Mouse (Mus musculus) ES-E14 (cell line): Measurements from ENCODE around the gene Fkbp5. TPM values are rescaled to one million over a fixed set of nuclear protein-coding genes. Genes with fewer than 3 reads are reported as not detected.
"Not testable (repeated sequence)": the region's sequence is repeated elsewhere in the genome, so short reads cannot be mapped to it uniquely, and the experiment has no call there.

Source experiments
- DNase-seq: peaks from one replicate; pipeline ENCODE4 v3.0.0-alpha.2; 2013; ENCODE audit warnings: low read depth, low spot score
- H3K27ac ChIP-seq: 2 replicates; pipeline ENCODE4 v1.5.1; 2012; ENCODE audit warnings: low read depth, mild to moderate bottlenecking, low read length, moderate library complexity, mixed read lengths; ENCODE audit not compliant: poor library complexity, insufficient read depth, severe bottlenecking
- H3K36me3 ChIP-seq: 2 replicates; pipeline ENCODE4 v1.6.1; 2012; ENCODE audit warnings: mild to moderate bottlenecking, low read length, moderate library complexity, mixed read lengths; ENCODE audit not compliant: control insufficient read depth, poor library complexity, insufficient read depth, severe bottlenecking
- H3K4me1 ChIP-seq, 2 experiments: fragments of 150-350 bp in 1 of 2; sonication (generic) in 1 of 2; 2 replicates each; pipeline ENCODE4 v1.6.1; 2012; ENCODE audit warnings: low read length in 2 of 2, mild to moderate bottlenecking in 1 of 2, mixed read lengths in 1 of 2; ENCODE audit not compliant: control insufficient read depth in 2 of 2, insufficient read depth in 2 of 2, poor library complexity in 1 of 2
- H3K4me3 ChIP-seq, 2 experiments: fragments of 150-350 bp in 1 of 2; sonication (generic) in 1 of 2; 2 replicates each; pipeline ENCODE4 v1.5.1; 2012; ENCODE audit warnings: low read length in 2 of 2, low read depth in 1 of 2, mild to moderate bottlenecking in 1 of 2, mixed read lengths in 1 of 2; ENCODE audit not compliant: insufficient read depth in 1 of 2, poor library complexity in 1 of 2, severe bottlenecking in 1 of 2
- H3K9ac ChIP-seq: 2 replicates; pipeline ENCODE4 v1.6.1; 2012; ENCODE audit warnings: low read depth, mild to moderate bottlenecking, low read length, mixed read lengths; ENCODE audit not compliant: poor library complexity, insufficient read depth, severe bottlenecking
- H3K9me3 ChIP-seq: fragments of 150-350 bp; sonication (generic); 2 replicates; pipeline ENCODE4 v1.6.1; 2012; ENCODE audit warnings: low read depth, mild to moderate bottlenecking, low read length; ENCODE audit not compliant: control insufficient read depth, insufficient read depth
- CHD2 ChIP-seq: IDR thresholded peaks from 2 replicates; pipeline ENCODE4 v1.6.1; 2014; ENCODE audit warnings: mild to moderate bottlenecking, low read depth, low read length, inconsistent platforms
- HCFC1 ChIP-seq: IDR thresholded peaks from 2 replicates; pipeline ENCODE4 v1.6.1; 2012; ENCODE audit warnings: low read length, inconsistent platforms, borderline replicate concordance; ENCODE audit not compliant: insufficient read depth
- MAFK ChIP-seq: IDR thresholded peaks from 2 replicates; pipeline ENCODE4 v1.6.1; 2014; ENCODE audit warnings: mild to moderate bottlenecking, low read depth, low read length, inconsistent platforms; ENCODE audit not compliant: insufficient read depth
- ZC3H11A ChIP-seq: IDR thresholded peaks from 2 replicates; pipeline ENCODE4 v1.6.1; 2012; ENCODE audit warnings: low read depth, mild to moderate bottlenecking, inconsistent platforms, low read length, borderline replicate concordance
- ZNF384 ChIP-seq: IDR thresholded peaks from 2 replicates; pipeline ENCODE4 v1.6.1; 2012; ENCODE audit warnings: low read depth, low read length, inconsistent platforms
- in situ Hi-C, 2 experiments: fragments of 600-800 bp; cut with MboI; formaldehyde crosslinking; loops; one replicate each; pipeline ENCODE4 v1.15.1; 2025; ENCODE audit warnings: low sequenced_read_pairs in 2 of 2, inconsistent platforms in 1 of 2; ENCODE audit not compliant: unreplicated experiment in 2 of 2
- total RNA-seq: library from RNA; depleted of rRNA; stranded (reverse); fragments of 300-350 nt; gene quantifications from 2 replicates; pipeline ENCODE4 v1.2.3, GENCODE M21; 2012

Fkbp5 gene
- total RNA-seq, 1 experiment = 43.6 TPM

DNA sequence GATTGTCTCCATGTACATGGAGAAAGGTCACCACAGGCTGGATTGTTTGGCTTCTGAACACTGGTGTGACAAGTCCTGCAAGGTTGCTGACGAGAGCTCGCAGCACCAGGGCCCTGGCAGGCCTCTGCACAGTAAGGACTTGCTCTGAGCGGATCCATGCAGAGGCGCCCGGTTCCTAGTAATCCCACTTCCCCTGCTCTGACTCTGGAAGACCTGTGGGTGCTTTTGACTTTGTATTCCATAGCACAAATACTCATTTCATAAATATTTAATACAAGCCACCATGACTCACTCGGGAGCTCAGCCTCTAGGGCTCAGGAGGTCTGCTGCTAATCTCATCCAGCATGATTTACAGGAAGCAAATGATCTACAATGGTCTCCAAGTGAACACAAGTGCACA lies 97.7 kb downstream of the Fkbp5 start:
- DNase-seq = no peak
- Histone ChIP-seq H3K4me3 (no peak overlapping the region), H3K36me3 (peaks cover 11% of the 10 kb centered on the region), H3K9ac (no peak overlapping the region), H3K9me3 (no peaks in the 10 kb centered on the region), H3K27ac (peak overlapping the region; percentile 95; the same call in 1 of the 2 replicates), H3K4me1 (peaks cover 12 to 25% of the 10 kb centered on the region in 2 experiments)
- in situ Hi-C loops = no loop called here
- TF ChIP-seq CHD2 = no peak
- TF ChIP-seq ZNF384 = no peak
- TF ChIP-seq MAFK = no peak
- TF ChIP-seq ZC3H11A = no peak
- TF ChIP-seq HCFC1 = no peak

- no peaks in the 10 kb centered on the region for H3K9me3 ChIP-seq
- no peak overlapping the region for H3K4me3 ChIP-seq
- no peak for DNase-seq
- peaks cover 12 to 25% of the 10 kb centered on the region in 2 experiments for H3K4me1 ChIP-seq
- TF ChIP-seq HCFC1 (no peak), ZC3H11A (no peak), CHD2 (no peak), MAFK (no peak), ZNF384 (no peak)
- H3K9ac ChIP-seq = no peak overlapping the region
- peaks cover 14% of the 10 kb centered on the region for H3K36me3 ChIP-seq
- H3K27ac ChIP-seq = peak overlapping the region; percentile 95
- in situ Hi-C loops = no loop called here
Observed at GRCm38 (mm10) chr17:28418954-28419353, 98.4 kb downstream of the Fkbp5 start.

DNA sequence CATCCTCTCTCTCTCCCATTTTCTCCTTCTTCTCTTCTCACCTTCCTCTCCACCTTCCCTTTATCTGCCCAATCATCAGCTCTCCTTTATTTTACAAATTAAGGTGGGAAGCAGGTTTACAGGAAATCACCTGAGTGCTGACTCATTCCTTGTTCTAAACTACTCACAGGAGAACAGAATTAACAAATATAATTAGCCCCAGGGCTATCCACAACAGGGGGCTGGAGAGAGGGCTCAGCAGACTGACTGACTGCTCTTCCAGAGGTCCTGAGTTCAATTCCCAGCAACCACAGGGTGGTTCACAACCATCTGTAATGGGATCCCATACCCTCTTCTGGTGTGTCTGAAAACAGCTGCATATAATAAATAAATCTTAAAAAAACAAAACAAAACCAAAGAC lies 98.8 kb downstream of the Fkbp5 start:
- not testable (repeated sequence) for H3K9ac ChIP-seq

DNA sequence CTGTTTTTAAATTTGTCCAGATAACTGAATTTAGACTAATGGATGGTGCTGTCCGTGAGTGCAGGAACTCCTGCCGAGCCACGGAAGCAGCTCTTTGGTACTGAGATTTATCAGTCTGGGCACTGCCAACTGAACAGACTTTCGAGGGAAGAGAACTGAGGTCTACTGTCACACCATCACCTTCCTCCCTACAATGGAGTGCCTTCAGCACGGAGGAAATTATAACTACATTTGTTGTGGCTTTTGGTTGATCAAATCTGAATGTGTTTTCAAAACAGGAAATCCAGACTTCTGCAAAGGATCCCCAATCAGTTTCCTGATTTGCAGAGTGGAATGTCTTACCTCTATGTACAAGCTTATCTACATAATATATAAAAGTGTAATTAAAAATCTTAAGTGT lies 99.6 kb downstream of the Fkbp5 start:
- in situ Hi-C loops = no loop called here
- Histone ChIP-seq H3K9ac (peak overlapping the region; percentile 19; the same call in 1 of the 2 replicates), H3K27ac (peak overlapping the region; percentile 73), H3K4me1 (peaks cover 12 to 25% of the 10 kb centered on the region in 2 experiments), H3K36me3 (peaks cover 21% of the 10 kb centered on the region), H3K9me3 (no peaks in the 10 kb centered on the region), H3K4me3 (peak overlapping the region in 1 of 2 experiments; percentile 27; a peak in 1 of 4 replicates)
- TF ChIP-seq MAFK = no peak
- TF ChIP-seq ZC3H11A = no peak
- no peak for TF ChIP-seq CHD2
- TF ChIP-seq HCFC1 = no peak
- no peak for TF ChIP-seq ZNF384
- no peak for DNase-seq

More for the DNA sequence above, 98.8 kb downstream of the Fkbp5 start:
- peak; percentile 54 for TF ChIP-seq MAFK
- peaks cover 12 to 25% of the 10 kb centered on the region in 2 experiments for H3K4me1 ChIP-seq
- peak; percentile 55 for DNase-seq
- H3K4me3 ChIP-seq = peak overlapping the region in 1 of 2 experiments; percentile 25; a peak in 1 of 4 replicates
- H3K27ac ChIP-seq = peak overlapping the region; percentile 95; the same call in 1 of the 2 replicates
- peaks cover 16% of the 10 kb centered on the region for H3K36me3 ChIP-seq
- in situ Hi-C loops, H3K9me3 ChIP-seq: not testable (repeated sequence)

GRCm38 (mm10) chr17:28415271-28415670 lies 102.1 kb downstream of the Fkbp5 start:
- Histone ChIP-seq H3K9me3 (no peaks in the 10 kb centered on the region), H3K27ac (no peak overlapping the region), H3K36me3 (peaks cover 37% of the 10 kb centered on the region), H3K9ac (no peak overlapping the region), H3K4me1 (peaks cover 12 to 14% of the 10 kb centered on the region in 2 experiments), H3K4me3 (no peak overlapping the region)
- in situ Hi-C loops = no loop called here
- no peak for DNase-seq
- TF ChIP-seq MAFK (no peak), ZC3H11A (no peak), CHD2 (no peak), ZNF384 (no peak), HCFC1 (no peak)
